Mouse (Mus musculus) kidney, adult 2 months (tissue): ENCODE measurements around the gene Clptm1.

Experiments
- CTCF ChIP-seq: fragments of 200-500 bp; conservative IDR thresholded peaks from 2 replicates; pipeline ENCODE4 v1.5.1; 2011; ENCODE audit warnings: low read depth, mild to moderate bottlenecking, control low read depth, low read length, moderate library complexity, mixed read lengths; ENCODE audit not compliant: insufficient read depth, insufficient read length
- POLR2A ChIP-seq: fragments of 200-500 bp; IDR thresholded peaks from one replicate; pipeline ENCODE4 v1.6.1; 2011; ENCODE audit warnings: low read depth, low read length, control low read depth

DNA sequence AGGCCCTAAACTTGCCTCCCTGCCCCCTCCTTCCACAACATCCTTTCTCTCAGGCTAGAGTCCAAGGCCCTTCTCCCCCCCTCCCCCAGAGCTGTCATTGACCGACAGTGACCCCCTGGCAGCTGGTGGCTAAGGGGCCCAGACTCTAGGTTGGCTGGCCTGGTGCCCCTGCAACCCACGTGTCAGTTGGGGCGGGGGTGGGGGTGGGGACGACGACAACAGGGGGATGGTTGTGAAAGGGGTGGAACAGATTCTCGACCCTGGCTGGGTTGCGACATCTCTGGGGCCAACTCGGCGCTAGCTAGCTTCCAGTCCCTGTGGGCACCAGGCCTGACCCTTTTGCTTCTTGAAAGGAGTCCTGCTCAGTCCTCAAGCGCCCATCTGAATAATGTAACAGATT lies 28.6 kb upstream of the Clptm1 start:
- TF ChIP-seq CTCF (no peak), POLR2A (no peak)
